Mouse (Mus musculus) kidney, embryonic 16.5 days (tissue): Measurements from ENCODE around the gene Ccdc106. TPM values are rescaled to one million over a fixed set of nuclear protein-coding genes. Genes with fewer than 3 reads are reported as not detected.
A peak's percentile ranks its signal among the peaks of the same experiment; 100 is the strongest.

Experiments used
- ATAC-seq: fragments of 200-750 bp; cut with Nextera tagmentation; 2 replicates; pipeline ENCODE4 v1.8.0; 2017; ENCODE audit warnings: moderate TSS enrichment; ENCODE audit not compliant: low FRiP score, low TSS enrichment
- H3K27ac ChIP-seq: fragments of 300-500 bp; sonication (generic); 2 replicates; pipeline ENCODE4 v1.5.1; 2014; ENCODE audit warnings: low read length
- H3K27me3 ChIP-seq: fragments of 300-500 bp; sonication (generic); 2 replicates; pipeline ENCODE4 v1.6.1; 2014; ENCODE audit warnings: low read length, control low read depth, mixed read lengths; ENCODE audit not compliant: insufficient read depth
- H3K36me3 ChIP-seq: fragments of 300-500 bp; sonication (generic); 2 replicates; pipeline ENCODE4 v1.6.1; 2014; ENCODE audit warnings: low read length, control low read depth, mixed read lengths; ENCODE audit not compliant: insufficient read depth
- H3K4me1 ChIP-seq: fragments of 300-500 bp; sonication (generic); 2 replicates; pipeline ENCODE4 v1.6.1; 2014; ENCODE audit warnings: low read length, control low read depth, mixed read lengths; ENCODE audit not compliant: insufficient read depth
- H3K4me2 ChIP-seq: fragments of 300-500 bp; sonication (generic); replicated peaks from 2 replicates; pipeline ENCODE4 v1.6.1; 2014; ENCODE audit warnings: low read depth, low read length
- H3K4me3 ChIP-seq: fragments of 300-500 bp; sonication (generic); 2 replicates; pipeline ENCODE4 v1.5.1; 2014; ENCODE audit warnings: mild to moderate bottlenecking, low read length
- H3K9ac ChIP-seq: fragments of 300-500 bp; sonication (generic); replicated peaks from 2 replicates; pipeline ENCODE4 v1.6.1; 2014; ENCODE audit warnings: low read length
- H3K9me3 ChIP-seq: fragments of 300-500 bp; sonication (generic); 2 replicates; pipeline ENCODE4 v1.6.1; 2016; ENCODE audit warnings: low read length, control low read depth
- WGBS: fragments of 180-500 bp; shearing (Covaris S2); extraction: QIAGEN DNeasy Blood & Tissue Kit; methylation state at CpG from one replicate; pipeline ENCODE4 v1.1.7; 2014; 5-methylcytosine and 5-hydroxymethylcytosine counted together
- polyA plus RNA-seq: library from polyadenylated mRNA; unstranded; fragments of >200 nt; fragmentation: Nextera tagmentation; extraction: Ambion mirVana; gene quantifications from 2 replicates; pipeline ENCODE4 v1.2.1, GENCODE M21; 2015

Ccdc106 gene
- polyA plus RNA-seq, 1 experiment from 2014 or later = 27.1 TPM

DNA sequence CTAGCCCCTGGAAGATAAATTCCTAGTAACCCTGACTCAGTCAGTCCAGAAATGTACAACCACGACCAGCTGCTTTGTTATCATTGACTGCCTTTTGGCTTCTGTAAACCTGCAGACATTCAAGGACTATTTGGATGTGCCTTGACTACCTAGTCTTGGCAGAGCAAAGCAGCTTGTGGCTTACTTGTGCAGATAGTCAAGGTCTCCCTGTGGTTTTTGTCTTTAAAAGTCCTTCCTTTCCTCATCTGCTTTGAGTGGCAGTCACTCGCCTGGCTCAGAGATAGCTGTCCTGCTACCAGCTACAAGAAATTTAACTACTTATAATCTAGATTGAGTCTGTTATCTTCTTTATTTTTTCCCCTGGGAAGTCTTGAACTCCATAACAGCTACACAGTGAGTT is 24.6 kb downstream of the Ccdc106 start:
- 79% methylated on average over 2 of the region's 2 CpGs for WGBS
- H3K9me3 ChIP-seq = no peaks in the 10 kb centered on the region
- peaks cover 4% of the 10 kb centered on the region for H3K36me3 ChIP-seq
- no peak overlapping the region for H3K9ac ChIP-seq
- no peaks in the 10 kb centered on the region for H3K4me1 ChIP-seq
- no peak overlapping the region for H3K27ac ChIP-seq
- no peak overlapping the region for H3K4me2 ChIP-seq
- H3K27me3 ChIP-seq = no peaks in the 10 kb centered on the region
- no peak for ATAC-seq
- no peak overlapping the region for H3K4me3 ChIP-seq

DNA sequence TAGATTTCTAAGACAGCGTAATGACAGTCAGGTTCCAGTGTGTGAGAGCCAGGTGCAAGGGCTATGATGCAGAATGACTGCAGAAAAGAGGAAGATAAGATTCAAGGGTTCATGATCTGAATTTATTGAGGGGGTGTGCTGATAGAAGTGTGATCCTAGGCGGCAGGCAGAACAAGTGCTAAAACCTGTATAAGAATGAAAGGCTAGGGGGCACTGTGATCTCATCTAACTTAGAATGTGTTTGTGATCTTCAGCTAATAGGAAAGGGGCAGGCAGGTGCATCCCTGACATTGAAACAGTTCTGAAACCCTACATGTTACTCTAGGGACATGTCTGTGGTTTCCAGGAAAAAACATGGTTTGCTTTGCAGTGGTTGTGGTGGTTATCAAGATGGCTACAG is 25.8 kb downstream of the Ccdc106 start:
- H3K27me3 ChIP-seq = no peaks in the 10 kb centered on the region
- H3K27ac ChIP-seq = no peak overlapping the region
- no peak overlapping the region for H3K9ac ChIP-seq
- H3K36me3 ChIP-seq = peaks cover 3% of the 10 kb centered on the region
- peaks cover 8% of the 10 kb centered on the region for H3K4me1 ChIP-seq
- H3K9me3 ChIP-seq = no peaks in the 10 kb centered on the region
- no peak overlapping the region for H3K4me3 ChIP-seq
- 64% methylated on average over 2 of the region's 2 CpGs for WGBS
- no peak overlapping the region for H3K4me2 ChIP-seq
- ATAC-seq = no peak

GRCm38 (mm10) chr7:5047313-5047712 is 27.0 kb downstream of the Ccdc106 start:
- no peaks in the 10 kb centered on the region for H3K36me3 ChIP-seq
- H3K9me3 ChIP-seq = no peaks in the 10 kb centered on the region
- H3K4me3 ChIP-seq = no peak overlapping the region
- H3K27me3 ChIP-seq = peaks cover 4% of the 10 kb centered on the region; the same call in 1 of the 2 replicates
- H3K9ac ChIP-seq = no peak overlapping the region
- no peak overlapping the region for H3K27ac ChIP-seq
- no peak for ATAC-seq
- 33% methylated on average over 2 of the region's 2 CpGs for WGBS
- peaks cover 11% of the 10 kb centered on the region for H3K4me1 ChIP-seq
- H3K4me2 ChIP-seq = no peak overlapping the region

DNA sequence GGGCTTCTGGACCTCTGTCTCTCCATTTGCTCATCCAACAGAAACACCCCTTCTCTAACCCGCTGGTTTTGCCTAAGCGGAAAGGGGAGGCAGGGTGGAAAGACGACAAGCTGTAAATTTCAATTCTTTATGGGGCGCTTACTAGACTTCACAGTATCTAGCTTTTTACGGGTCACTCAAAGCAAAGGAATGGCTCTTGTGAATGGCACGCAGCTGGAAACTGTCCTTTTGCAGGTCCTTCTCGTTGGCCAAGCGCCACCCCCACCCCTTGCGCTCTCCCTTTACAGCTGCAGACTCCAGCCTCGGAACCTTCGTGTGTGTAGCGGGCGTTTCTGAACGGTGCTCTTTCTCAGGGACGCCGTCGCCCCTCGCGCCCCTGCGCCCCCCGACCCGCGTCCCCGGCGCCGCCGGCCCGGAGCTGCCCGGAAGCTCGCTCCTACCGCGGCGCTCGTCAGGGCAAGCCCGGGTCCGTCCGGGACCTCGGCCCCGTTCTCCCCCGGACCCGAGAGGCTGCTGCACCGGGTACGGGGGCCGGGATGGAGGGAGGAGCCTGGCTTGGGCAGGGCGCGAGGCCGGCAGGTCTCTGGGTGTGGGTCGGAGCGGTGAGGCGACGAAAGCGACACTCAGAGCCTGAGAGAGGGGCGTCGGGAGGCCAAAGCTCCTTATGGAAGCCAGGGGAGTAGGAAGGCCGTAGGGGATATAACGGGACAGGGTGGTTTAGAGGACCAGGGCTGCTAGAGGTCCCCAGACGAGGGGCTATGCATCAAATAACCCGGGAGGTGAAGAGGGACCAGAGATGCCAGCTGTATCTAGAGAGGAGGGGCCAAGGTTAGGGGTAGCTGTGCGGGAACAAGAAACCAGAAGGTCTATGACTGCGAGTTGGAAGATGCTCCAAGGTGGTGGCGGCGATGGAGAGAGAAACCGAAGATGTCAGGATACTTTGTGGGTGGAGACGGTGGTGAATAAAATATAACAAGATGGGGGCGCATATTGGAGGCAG is 31.1 kb downstream of the Ccdc106 start, which contains the start of gene Zfp580:
Gene Zfp580, plus strand, starts transcription at position 346 of the 1,000 bp plus-strand sequence.
- H3K27ac ChIP-seq = peak within 1 kb of the TSS; percentile 90
- peak; percentile 82 for ATAC-seq
- peaks cover 41% of the 10 kb centered on the region for H3K27me3 ChIP-seq
- H3K4me3 ChIP-seq = peak within 1 kb of the TSS; percentile 75
- H3K4me2 ChIP-seq = peak within 1 kb of the TSS; percentile 93
- peaks cover 30% of the 10 kb centered on the region for H3K4me1 ChIP-seq
- under 1% methylated on average over 65 of the region's 65 CpGs for WGBS
- H3K9ac ChIP-seq = peak within 1 kb of the TSS; percentile 90
- no peaks in the 10 kb centered on the region for H3K9me3 ChIP-seq
- no peaks in the 10 kb centered on the region for H3K36me3 ChIP-seq

GRCm38 (mm10) chr7:5052438-5052837 is 32.1 kb downstream of the Ccdc106 start:
- ATAC-seq = no peak
- peaks cover 38% of the 10 kb centered on the region for H3K4me1 ChIP-seq

DNA sequence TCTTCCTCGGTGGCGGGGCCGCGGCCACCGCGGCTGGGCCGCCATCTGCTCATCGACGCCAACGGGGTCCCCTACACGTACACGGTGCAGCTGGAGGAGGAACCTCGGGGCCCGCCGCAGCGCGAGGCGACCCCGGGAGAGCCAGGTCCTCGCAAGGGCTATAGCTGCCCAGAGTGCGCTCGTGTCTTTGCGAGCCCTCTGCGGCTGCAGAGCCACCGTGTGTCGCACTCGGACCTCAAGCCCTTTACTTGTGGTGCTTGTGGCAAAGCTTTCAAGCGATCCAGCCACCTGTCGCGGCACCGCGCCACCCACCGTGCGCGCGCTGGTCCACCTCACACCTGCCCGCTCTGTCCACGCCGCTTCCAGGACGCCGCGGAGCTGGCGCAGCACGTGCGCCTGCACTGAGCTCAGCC is 32.6 kb downstream of the Ccdc106 start:
- peak overlapping the region; percentile 75 for H3K4me3 ChIP-seq
- H3K9me3 ChIP-seq = no peaks in the 10 kb centered on the region
- H3K27me3 ChIP-seq = peaks cover 52% of the 10 kb centered on the region
- WGBS = 3% methylated on average over 40 of the region's 45 CpGs
- peaks cover 43% of the 10 kb centered on the region for H3K4me1 ChIP-seq
- H3K9ac ChIP-seq = peak overlapping the region; percentile 90
- H3K36me3 ChIP-seq = no peaks in the 10 kb centered on the region
- peak overlapping the region; percentile 30; the same call in 1 of the 2 replicates for H3K27ac ChIP-seq
- peak overlapping the region; percentile 93 for H3K4me2 ChIP-seq
- ATAC-seq = no peak

More at GRCm38 (mm10) chr7:5052438-5052837, 32.1 kb downstream of the Ccdc106 start:
- peak overlapping the region; percentile 90 for H3K9ac ChIP-seq
- WGBS = 2% methylated on average over 11 of the region's 12 CpGs
- peak overlapping the region; percentile 93 for H3K4me2 ChIP-seq
- H3K4me3 ChIP-seq = peak overlapping the region; percentile 75
- peak overlapping the region; percentile 30; the same call in 1 of the 2 replicates for H3K27ac ChIP-seq
- no peaks in the 10 kb centered on the region for H3K9me3 ChIP-seq
- H3K27me3 ChIP-seq = peaks cover 47% of the 10 kb centered on the region
- no peaks in the 10 kb centered on the region for H3K36me3 ChIP-seq

- Histone ChIP-seq H3K4me3 (peak overlapping the region; percentile 75), H3K4me2 (peak overlapping the region; percentile 93), H3K9me3 (no peaks in the 10 kb centered on the region), H3K27me3 (peaks cover 52% of the 10 kb centered on the region), H3K36me3 (no peaks in the 10 kb centered on the region), H3K9ac (peak overlapping the region; percentile 90), H3K4me1 (peaks cover 43% of the 10 kb centered on the region), H3K27ac (no peak overlapping the region)
- no peak for ATAC-seq
- 6% methylated on average over 32 of the region's 32 CpGs for WGBS
These were observed 33.3 kb downstream of the Ccdc106 start for GRCm38 (mm10) chr7:5053456-5054179.

DNA sequence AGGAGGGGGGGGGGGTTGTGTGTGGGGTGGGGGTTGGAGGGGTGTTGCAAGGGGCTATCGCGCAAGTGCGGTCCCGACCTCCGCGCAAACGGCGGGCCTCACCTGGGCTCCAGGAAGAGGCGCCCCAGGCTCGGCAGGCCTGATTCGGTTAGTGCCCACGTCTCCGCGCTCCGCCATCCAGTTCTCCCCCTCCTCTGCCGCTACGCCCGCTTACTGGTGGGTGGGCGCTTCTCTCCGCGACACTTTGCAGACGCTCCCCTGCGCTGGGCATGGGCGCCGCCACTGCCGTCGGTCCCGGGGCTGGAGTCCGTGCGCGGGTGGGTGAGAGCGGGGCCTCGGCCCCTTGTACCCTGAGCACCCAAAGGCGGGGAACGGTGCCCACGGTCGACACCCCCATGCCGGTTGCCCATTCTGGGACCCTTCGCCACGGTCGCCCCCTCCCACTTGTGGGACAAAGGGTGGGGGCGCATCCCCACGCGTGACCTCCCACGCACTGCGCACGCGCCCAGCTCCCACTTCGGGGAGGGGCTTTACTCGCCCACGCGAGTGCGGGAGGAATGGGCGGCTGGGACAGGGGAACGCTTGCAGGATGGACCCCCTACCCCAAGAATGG is 36.4 kb downstream of the Ccdc106 start:
- ATAC-seq = 0 out of 2 replicates have a peak, but pooled peaks have one; percentile 0
- peak overlapping the region; percentile 62 for H3K4me3 ChIP-seq
- H3K27me3 ChIP-seq = peaks cover 52% of the 10 kb centered on the region
- peak overlapping the region; percentile 89 for H3K4me2 ChIP-seq
- H3K4me1 ChIP-seq = peaks cover 47% of the 10 kb centered on the region
- peak overlapping the region; percentile 86 for H3K9ac ChIP-seq
- no peaks in the 10 kb centered on the region for H3K9me3 ChIP-seq
- H3K27ac ChIP-seq = peak overlapping the region; percentile 38; the same call in 1 of the 2 replicates
- H3K36me3 ChIP-seq = no peaks in the 10 kb centered on the region
- under 1% methylated on average over 55 of the region's 55 CpGs for WGBS

- H3K9me3 ChIP-seq = no peaks in the 10 kb centered on the region
- no peaks in the 10 kb centered on the region for H3K36me3 ChIP-seq
- WGBS = 31% methylated on average over 8 of the region's 8 CpGs
- H3K4me2 ChIP-seq = peak overlapping the region; percentile 89
- peak overlapping the region; percentile 62 for H3K4me3 ChIP-seq
- peak overlapping the region; percentile 86 for H3K9ac ChIP-seq
- 0 out of 2 replicates have a peak overlapping the region, but pooled peaks have one; percentile 38 for H3K27ac ChIP-seq
- peaks cover 48% of the 10 kb centered on the region for H3K27me3 ChIP-seq
- no peak for ATAC-seq
- H3K4me1 ChIP-seq = peaks cover 43% of the 10 kb centered on the region
These were observed 37.0 kb downstream of the Ccdc106 start for GRCm38 (mm10) chr7:5057381-5057780.
